Mouse (Mus musculus) CD4-positive naive resting alpha-beta T cell, adult 76 days (primary cell): ENCODE results near the gene Lin7c. TPM values are rescaled to one million over a fixed set of nuclear protein-coding genes. Genes with fewer than 3 reads are reported as not detected.

Experiments
- total RNA-seq: library from RNA; stranded (reverse); gene quantifications from one replicate; pipeline ENCODE4 v1.2.4, GENCODE M21; 2023

Gene Lin7c
- 66.0 TPM for total RNA-seq

DNA sequence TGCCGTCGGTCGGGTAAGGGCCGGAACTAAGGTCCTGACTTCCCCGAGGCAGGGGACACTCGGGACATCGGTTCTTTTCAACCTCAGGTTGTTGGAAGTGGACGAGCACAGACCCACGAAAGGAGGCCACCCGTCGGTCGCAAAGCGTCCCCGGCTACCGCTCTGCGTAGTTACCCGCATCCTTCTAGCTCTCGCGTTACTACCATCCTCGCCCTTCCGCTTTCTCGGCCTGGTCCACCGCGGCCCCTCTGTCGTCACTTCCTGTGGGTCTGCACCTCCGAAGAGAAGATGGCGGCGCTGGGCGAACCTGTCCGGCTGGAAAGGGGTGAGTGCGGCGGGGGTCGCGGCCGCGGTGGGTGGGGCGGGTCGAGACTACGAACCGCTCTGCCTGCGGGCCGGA, at the start of gene Lin7c:
Lin7c (plus strand) TSS at position 257 of the 400 bp plus-strand sequence.

DNA sequence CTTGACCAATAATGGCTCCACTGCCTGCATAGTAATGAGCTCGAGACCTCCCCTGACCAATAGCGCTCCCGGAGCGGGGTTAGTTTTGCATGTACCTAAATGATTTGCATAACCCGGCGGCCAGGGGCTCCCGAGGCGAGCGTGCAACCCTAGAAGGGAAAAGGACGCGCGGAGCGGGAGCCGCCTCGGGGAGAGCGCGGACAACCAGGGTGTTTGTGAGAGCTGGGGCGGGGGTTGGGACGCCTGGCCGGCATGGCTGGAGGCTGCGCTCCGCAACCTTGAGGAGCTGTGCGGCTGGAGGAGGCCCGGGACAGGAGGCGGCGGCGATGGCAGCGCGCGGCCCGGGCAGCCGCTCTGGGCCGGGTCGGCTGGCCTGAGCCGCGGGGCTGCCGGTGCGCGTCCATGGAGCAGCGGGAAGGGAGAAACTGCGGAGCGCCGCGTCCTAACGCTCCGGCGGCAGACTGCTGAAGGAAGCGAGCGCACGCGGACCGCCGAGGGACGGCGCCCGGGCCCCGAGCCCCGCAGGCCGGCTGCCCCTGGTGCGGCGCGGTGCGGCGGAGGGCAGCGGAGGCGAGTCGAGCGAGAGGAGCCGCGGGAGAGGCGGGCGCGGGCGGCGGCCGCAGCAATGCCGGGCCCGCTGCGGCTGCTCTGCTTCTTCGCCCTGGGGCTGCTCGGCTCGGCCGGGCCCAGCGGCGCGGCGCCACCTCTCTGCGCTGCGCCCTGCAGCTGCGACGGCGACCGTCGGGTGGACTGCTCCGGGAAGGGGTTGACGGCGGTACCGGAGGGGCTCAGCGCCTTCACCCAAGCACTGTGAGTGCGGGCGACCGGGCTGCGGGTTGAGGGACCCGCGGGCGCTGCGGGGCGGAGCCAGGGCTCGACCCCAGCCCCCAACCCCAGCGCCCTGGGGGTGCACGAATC, 27.1 kb downstream of the Lin7c start, which contains the start of gene Lgr4:
Lgr4 (plus strand) TSS at position 152 of the 918 bp plus-strand sequence.

Other genes with a start within 250 kb of the Lin7c start
- gene Bdnf, start 216.2 kb upstream of the Lin7c start, total RNA-seq: not detected
- gene Lgr4, start 26.8 kb downstream of the Lin7c start, total RNA-seq: 0.29 TPM
- gene Ccdc34, start 127.0 kb downstream of the Lin7c start, total RNA-seq: 3.4 TPM